Mouse (Mus musculus) neural tube, embryonic 12.5 days (tissue): ENCODE measurements around the gene Gm13057. TPM values are rescaled to one million over a fixed set of nuclear protein-coding genes. Genes with fewer than 3 reads are reported as not detected.
"Not testable (repeated sequence)": the region's sequence is repeated elsewhere in the genome, so short reads cannot be mapped to it uniquely, and the experiment has no call there.

Experiments
- ATAC-seq: fragments of 200-750 bp; cut with Nextera tagmentation; 2 replicates; pipeline ENCODE4 v1.8.0; 2017; ENCODE audit warnings: low read depth, mild to moderate bottlenecking, moderate TSS enrichment, moderate library complexity; ENCODE audit not compliant: low FRiP score
- H3K27ac ChIP-seq: fragments of 300-500 bp; sonication (generic); 2 replicates; pipeline ENCODE4 v1.5.1; 2016
- H3K27me3 ChIP-seq: fragments of 300-500 bp; sonication (generic); replicated peaks from 2 replicates; pipeline ENCODE4 v1.6.1; 2016; ENCODE audit warnings: mild to moderate bottlenecking
- H3K36me3 ChIP-seq: fragments of 300-500 bp; sonication (generic); 2 replicates; pipeline ENCODE4 v1.6.1; 2016; ENCODE audit warnings: mild to moderate bottlenecking
- H3K4me1 ChIP-seq: fragments of 300-500 bp; sonication (generic); 2 replicates; pipeline ENCODE4 v1.6.1; 2016
- H3K4me2 ChIP-seq: fragments of 300-500 bp; sonication (generic); replicated peaks from 2 replicates; pipeline ENCODE4 v1.6.1; 2016; ENCODE audit warnings: mild to moderate bottlenecking
- H3K4me3 ChIP-seq: fragments of 300-500 bp; sonication (generic); 2 replicates; pipeline ENCODE4 v1.5.1; 2016
- H3K9ac ChIP-seq: fragments of 300-500 bp; sonication (generic); 2 replicates; pipeline ENCODE4 v1.6.1; 2016; ENCODE audit warnings: mild to moderate bottlenecking
- H3K9me3 ChIP-seq: fragments of 300-500 bp; sonication (generic); 2 replicates; pipeline ENCODE4 v1.6.1; 2016; ENCODE audit warnings: mild to moderate bottlenecking
- WGBS: fragments of 180-500 bp; shearing (Covaris S2); methylation state at CpG from one replicate; pipeline ENCODE4 v1.1.7; 2016; 5-methylcytosine and 5-hydroxymethylcytosine counted together
- polyA plus RNA-seq: library from polyadenylated mRNA; unstranded; fragments of >200 nt; fragmentation: Nextera tagmentation; extraction: Ambion mirVana; gene quantifications from 2 replicates; pipeline ENCODE4 v1.2.1, GENCODE M21; 2016

Gm13057 gene
- not detected in 2 replicates for polyA plus RNA-seq

- H3K36me3 ChIP-seq, ATAC-seq, H3K27ac ChIP-seq, H3K9me3 ChIP-seq, H3K4me3 ChIP-seq, H3K9ac ChIP-seq, H3K4me2 ChIP-seq, H3K27me3 ChIP-seq, H3K4me1 ChIP-seq: not testable (repeated sequence)
- no CpG with 5 or more reads among the region's 3 CpGs for WGBS
Measured at GRCm38 (mm10) chr4:143551400-143551799, at the start of gene Gm13057, which contains the start of gene BC080695. Gene Gm13057, plus strand, starts transcription at chr4:143551709. Gene BC080695, plus strand, starts transcription at chr4:143551700.

GRCm38 (mm10) chr4:143511043-143511442, 40.5 kb upstream of the Gm13057 start, which contains the start of gene Gm13043:
Gene Gm13043, plus strand, starts transcription at chr4:143511343.
- Histone ChIP-seq H3K4me2 (no peak within 1 kb of the TSS), H3K9ac (no peak within 1 kb of the TSS), H3K4me3 (no peak within 1 kb of the TSS), H3K27me3 (no peaks in the 10 kb centered on the region), H3K4me1 (no peaks in the 10 kb centered on the region), H3K9me3 (no peaks in the 10 kb centered on the region), H3K27ac (no peak within 1 kb of the TSS), H3K36me3 (no peaks in the 10 kb centered on the region)
- 85% methylated on average over 3 of the region's 3 CpGs for WGBS
- no peak for ATAC-seq

- H3K27ac ChIP-seq, H3K36me3 ChIP-seq, ATAC-seq, H3K4me3 ChIP-seq, H3K9ac ChIP-seq, H3K4me1 ChIP-seq, H3K27me3 ChIP-seq, H3K4me2 ChIP-seq, H3K9me3 ChIP-seq: not testable (repeated sequence)
- no CpG with 5 or more reads among the region's 3 CpGs for WGBS
Measured at GRCm38 (mm10) chr4:143535654-143536053, 15.9 kb upstream of the Gm13057 start, which contains the start of gene Gm13040. Gene Gm13040, plus strand, starts transcription at chr4:143535954.

Other genes starting within 250 kb of the Gm13057 start
- 0.79 and 0.86 TPM in 2 replicates for gene Lrrc38, start 202.0 kb upstream of the Gm13057 start, polyA plus RNA-seq
- not detected in 2 replicates for gene Pramel1, start 157.3 kb upstream of the Gm13057 start, polyA plus RNA-seq
- gene Pramef8, start 139.3 kb upstream of the Gm13057 start, polyA plus RNA-seq, result 21.3 and 23.0 TPM in 2 replicates
- not detected in 2 replicates for gene Oog4, start 101.4 kb upstream of the Gm13057 start, polyA plus RNA-seq
- not detected in 2 replicates for gene Gm13043, start 40.4 kb upstream of the Gm13057 start, polyA plus RNA-seq
- not detected in 2 replicates for gene Gm13040, start 15.8 kb upstream of the Gm13057 start, polyA plus RNA-seq
- gene BC080695, start within 50 bp of the Gm13057 start, polyA plus RNA-seq, result not detected in 2 replicates
- not detected in 2 replicates for gene Gm13083, start 63.3 kb downstream of the Gm13057 start, polyA plus RNA-seq
- not detected in 2 replicates for gene Gm13088, start 105.5 kb downstream of the Gm13057 start, polyA plus RNA-seq
- not detected in 2 replicates for gene Gm13089, start 151.0 kb downstream of the Gm13057 start, polyA plus RNA-seq
- gene Gm13078, start 167.7 kb downstream of the Gm13057 start, polyA plus RNA-seq, result not detected in 2 replicates
- gene Gm13023, start 237.6 kb downstream of the Gm13057 start, polyA plus RNA-seq, result not detected in 2 replicates